ENCODE assay signal across 16 mouse cellular contexts in the genomic region with DNA sequence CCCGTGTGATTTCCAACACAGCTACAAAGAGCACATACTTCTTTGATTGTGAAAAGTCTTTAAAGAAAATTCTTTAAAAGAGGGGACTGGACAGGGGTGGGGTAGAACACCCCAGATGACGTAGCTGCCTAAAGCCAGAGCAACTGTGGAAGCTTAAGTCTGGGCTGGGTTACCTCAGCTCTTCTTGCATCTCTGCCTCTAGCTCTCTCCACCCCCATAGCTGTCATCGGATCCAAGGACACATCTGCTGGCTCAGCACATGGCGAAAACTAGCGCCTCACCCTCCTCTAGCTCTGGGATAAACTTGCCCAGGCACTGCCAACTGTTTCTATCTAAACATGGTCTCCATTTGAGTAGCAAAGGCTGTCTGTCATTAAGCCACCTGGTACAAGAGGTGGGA. TPM values are rescaled to one million over a fixed set of nuclear protein-coding genes. Genes with fewer than 3 reads are reported as not detected.
DNase-seq lines count a peak whose midpoint lies in the region; ATAC-seq lines count a peak whose summit lies in the region.
"Had no signal": no experiment of that assay in that cellular context is flagged by ENCODE, and none has a peak within 500 bp of the region (broad histone marks: within the 10 kb centered on the region; RNA-seq: fewer than 3 reads in every experiment).

No protein-coding gene starts in this region.

- H3K27ac ChIP-seq in kidney, embryonic 15.5 days = no peak overlapping the region
- H3K27ac ChIP-seq in limb, embryonic 13.5 days = peak overlapping the region; percentile 35; the same call in 1 of the 2 replicates
- H3K27ac ChIP-seq in midbrain, embryonic 13.5 days = no peak overlapping the region
- H3K27ac ChIP-seq: hindbrain, embryonic 14.5 days; midbrain, embryonic 15.5 days; neural tube, embryonic 15.5 days had no signal

- H3K36me3 ChIP-seq in kidney, embryonic 15.5 days = 0 out of 2 replicates have a peak, but pooled peaks cover 3% of the 10 kb centered on the region
- peaks cover 13% of the 10 kb centered on the region for H3K36me3 ChIP-seq in limb, embryonic 13.5 days
- no peaks in the 10 kb centered on the region for H3K36me3 ChIP-seq in midbrain, embryonic 13.5 days
- H3K36me3 ChIP-seq: midbrain, embryonic 15.5 days; neural tube, embryonic 15.5 days had no signal

- H3K4me1 ChIP-seq in kidney, embryonic 15.5 days = peaks cover 16% of the 10 kb centered on the region
- peaks cover 22% of the 10 kb centered on the region for H3K4me1 ChIP-seq in limb, embryonic 13.5 days
- peaks cover 8% of the 10 kb centered on the region for H3K4me1 ChIP-seq in midbrain, embryonic 13.5 days (replicated peaks)

- WGBS in kidney, embryonic 15.5 days = 46% methylated on average over 5 of the region's 5 CpGs
- 37% methylated on average over 5 of the region's 5 CpGs for WGBS in limb, embryonic 13.5 days
- 67% methylated on average over 5 of the region's 5 CpGs for WGBS in midbrain, embryonic 13.5 days

- H3K4me2 ChIP-seq in kidney, embryonic 15.5 days = no peak overlapping the region
- no peak overlapping the region for H3K4me2 ChIP-seq in limb, embryonic 13.5 days (replicated peaks)
- no peak overlapping the region for H3K4me2 ChIP-seq in midbrain, embryonic 13.5 days (replicated peaks)
- H3K4me2 ChIP-seq: hindbrain, embryonic 14.5 days; midbrain, embryonic 15.5 days; neural tube, embryonic 15.5 days had no signal

- peak; percentile 66 for ATAC-seq in kidney, embryonic 15.5 days (replicated peaks; ENCODE audit: low FRiP score)
- ATAC-seq in limb, embryonic 13.5 days (ENCODE audit: low FRiP score, low read depth) = peak; percentile 89
- no peak for ATAC-seq in midbrain, embryonic 13.5 days
- ATAC-seq: midbrain, embryonic 15.5 days had no signal

- no peaks in the 10 kb centered on the region for H3K9me3 ChIP-seq in kidney, embryonic 15.5 days (replicated peaks)
- 0 out of 2 replicates have a peak, but pooled peaks cover 3% of the 10 kb centered on the region for H3K9me3 ChIP-seq in limb, embryonic 13.5 days
- H3K9me3 ChIP-seq in midbrain, embryonic 13.5 days = no peaks in the 10 kb centered on the region
- H3K9me3 ChIP-seq: midbrain, embryonic 15.5 days; neural tube, embryonic 15.5 days had no signal

- H3K9ac ChIP-seq in kidney, embryonic 15.5 days = no peak overlapping the region
- no peak overlapping the region for H3K9ac ChIP-seq in limb, embryonic 13.5 days
- no peak overlapping the region for H3K9ac ChIP-seq in midbrain, embryonic 13.5 days (replicated peaks)
- H3K9ac ChIP-seq: hindbrain, embryonic 14.5 days; midbrain, embryonic 15.5 days; neural tube, embryonic 15.5 days had no signal

- H3K27me3 ChIP-seq in kidney, embryonic 15.5 days = no peaks in the 10 kb centered on the region
- no peaks in the 10 kb centered on the region for H3K27me3 ChIP-seq in limb, embryonic 13.5 days
- H3K27me3 ChIP-seq in midbrain, embryonic 13.5 days = no peaks in the 10 kb centered on the region
- H3K27me3 ChIP-seq: midbrain, embryonic 15.5 days; neural tube, embryonic 15.5 days had no signal

- peak; percentile 4 for DNase-seq in gastrocnemius, adult 18-20 months (ENCODE audit: low spot score)
- no peak for DNase-seq in gastrocnemius, postnatal 4 days (ENCODE audit: low spot score in 2 of 2)
- no peak for DNase-seq in kidney, postnatal 14 days
- peak; percentile 57 for DNase-seq in brain, adult 2 months (ENCODE audit: low read depth, low spot score)
- DNase-seq in urinary bladder, postnatal 4 days (ENCODE audit: low spot score in 2 of 2) = no peak
- DNase-seq: adrenal gland, postnatal 25 days; cerebellum, adult 18-20 months; kidney, adult 9 months; lung, adult 18-20 months; right cerebral cortex, postnatal 14 days had no signal

- no peak overlapping the region for H3K4me3 ChIP-seq in kidney, embryonic 15.5 days (replicated peaks)
- H3K4me3 ChIP-seq in limb, embryonic 13.5 days = no peak overlapping the region
- no peak overlapping the region for H3K4me3 ChIP-seq in midbrain, embryonic 13.5 days (replicated peaks)
- H3K4me3 ChIP-seq: midbrain, embryonic 15.5 days; neural tube, embryonic 15.5 days had no signal

RNA-seq across cellular contexts. Expression of gene Usp29, which starts 34.9 kb away (rescaled TPM):
- total RNA-seq in gastrocnemius, adult 18-20 months (2021) = under 1 TPM in 1 of 2 experiments, not detected in 1; 0.39 TPM
- total RNA-seq in gastrocnemius, postnatal 4 days (2021) = 10 to 100 TPM; 26.6 to 33.7 TPM
- polyA plus RNA-seq in kidney, embryonic 15.5 days (2015; fragmentation: Nextera tagmentation; extraction: Ambion mirVana) = 5.1 and 7.3 TPM in 2 replicates
- polyA plus RNA-seq in limb, embryonic 13.5 days (2015; fragmentation: Nextera tagmentation; extraction: Ambion mirVana) = 13.4 and 14.9 TPM in 2 replicates
- 31.1 and 35.2 TPM in 2 replicates for polyA plus RNA-seq in midbrain, embryonic 13.5 days (2015; fragmentation: Nextera tagmentation; extraction: Ambion mirVana)

RNA-seq across cellular contexts. Expression of gene Peg3, which starts 35.0 kb away (rescaled TPM):
- total RNA-seq in gastrocnemius, adult 18-20 months (2021) = 1 to 10 TPM; 2.8 to 7.2 TPM
- total RNA-seq in gastrocnemius, postnatal 4 days (2021) = 100 to 1,000 TPM; 567 to 584 TPM
- 164 and 168 TPM in 2 replicates for polyA plus RNA-seq in kidney, embryonic 15.5 days (2015; fragmentation: Nextera tagmentation; extraction: Ambion mirVana)
- 230 and 252 TPM in 2 replicates for polyA plus RNA-seq in limb, embryonic 13.5 days (2015; fragmentation: Nextera tagmentation; extraction: Ambion mirVana)
- 82.9 and 87.2 TPM in 2 replicates for polyA plus RNA-seq in midbrain, embryonic 13.5 days (2015; fragmentation: Nextera tagmentation; extraction: Ambion mirVana)

Comparison
In these comparisons a context has a peak if more than half of its experiments do, and no peak if none do; other contexts are left out.
1. DNase-seq: peak in gastrocnemius, adult 18-20 months (single experiment) and brain, adult 2 months (single experiment); none in gastrocnemius, postnatal 4 days (0 of 2), kidney, postnatal 14 days (single experiment) and urinary bladder, postnatal 4 days (0 of 2).